Mouse (Mus musculus) embryonic facial prominence, embryonic 13.5 days (tissue): ENCODE data around the gene Adam1b. TPM values are rescaled to one million over a fixed set of nuclear protein-coding genes. Genes with fewer than 3 reads are reported as not detected.
"Not testable (repeated sequence)": the region's sequence is repeated elsewhere in the genome, so short reads cannot be mapped to it uniquely, and the experiment has no call there.

ENCODE experiments used
- ATAC-seq: fragments of 200-750 bp; cut with Nextera tagmentation; 2 replicates; pipeline ENCODE4 v1.8.0; 2017; ENCODE audit warnings: low read depth; ENCODE audit not compliant: insufficient number of reproducible peaks, insufficient read depth, low FRiP score, low TSS enrichment
- H3K27ac ChIP-seq: fragments of 300-500 bp; sonication (generic); 2 replicates; pipeline ENCODE4 v1.5.1; 2015; ENCODE audit warnings: moderate library complexity, mild to moderate bottlenecking, inconsistent platforms
- H3K27me3 ChIP-seq: fragments of 300-500 bp; sonication (generic); 2 replicates; pipeline ENCODE4 v1.6.1; 2015; ENCODE audit warnings: mild to moderate bottlenecking, inconsistent platforms
- H3K36me3 ChIP-seq: fragments of 300-500 bp; sonication (generic); 2 replicates; pipeline ENCODE4 v1.6.1; 2015; ENCODE audit warnings: mild to moderate bottlenecking, inconsistent platforms
- H3K4me1 ChIP-seq: fragments of 300-500 bp; sonication (generic); 2 replicates; pipeline ENCODE4 v1.6.1; 2015; ENCODE audit warnings: inconsistent platforms
- H3K4me2 ChIP-seq: fragments of 300-500 bp; sonication (generic); 2 replicates; pipeline ENCODE4 v1.6.1; 2015; ENCODE audit warnings: moderate library complexity, mild to moderate bottlenecking, inconsistent platforms
- H3K4me3 ChIP-seq: fragments of 300-500 bp; sonication (generic); 2 replicates; pipeline ENCODE4 v1.5.1; 2015; ENCODE audit warnings: mild to moderate bottlenecking, inconsistent platforms
- H3K9ac ChIP-seq: fragments of 300-500 bp; sonication (generic); 2 replicates; pipeline ENCODE4 v1.6.1; 2015; ENCODE audit warnings: mild to moderate bottlenecking, inconsistent platforms
- H3K9me3 ChIP-seq: fragments of 300-500 bp; sonication (generic); 2 replicates; pipeline ENCODE4 v1.6.1; 2016; ENCODE audit warnings: inconsistent platforms
- WGBS: fragments of 180-500 bp; shearing (Covaris S2); methylation state at CpG from one replicate; pipeline ENCODE4 v1.1.7; 2015; ENCODE audit warnings: mixed read lengths; 5-methylcytosine and 5-hydroxymethylcytosine counted together
- polyA plus RNA-seq: library from polyadenylated mRNA; unstranded; fragments of >200 nt; fragmentation: Nextera tagmentation; extraction: Ambion mirVana; gene quantifications from 2 replicates; pipeline ENCODE4 v1.2.1, GENCODE M21; 2015

Gene Adam1b
- polyA plus RNA-seq, 1 experiment from 2014 or later = not detected

- Histone ChIP-seq H3K4me1 (no peaks in the 10 kb centered on the region), H3K27ac (no peak overlapping the region), H3K9ac (no peak overlapping the region), H3K36me3 (peaks cover 76% of the 10 kb centered on the region), H3K9me3 (no peaks in the 10 kb centered on the region), H3K4me3 (no peak overlapping the region), H3K27me3 (no peaks in the 10 kb centered on the region), H3K4me2 (no peak overlapping the region)
- 85% methylated on average over 3 of the region's 3 CpGs for WGBS
- no peak for ATAC-seq
Observed at GRCm38 (mm10) chr5:121535116-121535515, 31.9 kb upstream of the Adam1b start.

GRCm38 (mm10) chr5:121534521-121534920 is 31.3 kb upstream of the Adam1b start:
- peaks cover 81% of the 10 kb centered on the region for H3K36me3 ChIP-seq
- no peak overlapping the region for H3K27ac ChIP-seq
- H3K4me1 ChIP-seq = no peaks in the 10 kb centered on the region
- H3K9me3 ChIP-seq = no peaks in the 10 kb centered on the region
- no peak overlapping the region for H3K4me2 ChIP-seq
- no peak overlapping the region for H3K9ac ChIP-seq
- no peak overlapping the region for H3K4me3 ChIP-seq
- WGBS = 97% methylated on average over 5 of the region's 5 CpGs
- ATAC-seq = no peak
- H3K27me3 ChIP-seq = no peaks in the 10 kb centered on the region

- no peaks in the 10 kb centered on the region for H3K4me1 ChIP-seq
- no peaks in the 10 kb centered on the region for H3K27me3 ChIP-seq
- no peak overlapping the region for H3K27ac ChIP-seq
- peaks cover 82% of the 10 kb centered on the region for H3K36me3 ChIP-seq
- no peak overlapping the region for H3K4me3 ChIP-seq
- 91% methylated on average over 8 of the region's 8 CpGs for WGBS
- no peak overlapping the region for H3K9ac ChIP-seq
- no peaks in the 10 kb centered on the region for H3K9me3 ChIP-seq
- no peak overlapping the region for H3K4me2 ChIP-seq
- ATAC-seq = no peak
Observed at GRCm38 (mm10) chr5:121526961-121527360, 23.7 kb upstream of the Adam1b start.

GRCm38 (mm10) chr5:121526526-121526925 is 23.3 kb upstream of the Adam1b start:
- Histone ChIP-seq H3K27me3 (no peaks in the 10 kb centered on the region), H3K4me2 (no peak overlapping the region), H3K36me3 (peaks cover 82% of the 10 kb centered on the region), H3K9ac (no peak overlapping the region), H3K9me3 (no peaks in the 10 kb centered on the region), H3K4me3 (no peak overlapping the region), H3K27ac (no peak overlapping the region), H3K4me1 (no peaks in the 10 kb centered on the region)
- ATAC-seq = no peak
- 85% methylated on average over 7 of the region's 7 CpGs for WGBS

- Histone ChIP-seq H3K36me3 (peaks cover 82% of the 10 kb centered on the region), H3K27me3 (no peaks in the 10 kb centered on the region), H3K4me3 (no peak overlapping the region), H3K9ac (no peak overlapping the region), H3K4me2 (no peak overlapping the region), H3K9me3 (no peaks in the 10 kb centered on the region), H3K4me1 (no peaks in the 10 kb centered on the region), H3K27ac (no peak overlapping the region)
- 91% methylated on average over 14 of the region's 14 CpGs for WGBS
- ATAC-seq = no peak
Observed at GRCm38 (mm10) chr5:121525774-121526450, 22.7 kb upstream of the Adam1b start.

GRCm38 (mm10) chr5:121519758-121520157 is 16.5 kb upstream of the Adam1b start:
- not testable (repeated sequence) for H3K4me2 ChIP-seq, H3K9me3 ChIP-seq, H3K27me3 ChIP-seq, H3K9ac ChIP-seq, ATAC-seq, H3K4me3 ChIP-seq, H3K27ac ChIP-seq, H3K4me1 ChIP-seq
- 93% methylated on average over 11 of the region's 17 CpGs for WGBS
- H3K36me3 ChIP-seq = peaks cover 55% of the 10 kb centered on the region

GRCm38 (mm10) chr5:121518983-121519382 is 15.7 kb upstream of the Adam1b start:
- Histone ChIP-seq H3K27ac (no peak overlapping the region), H3K4me2 (no peak overlapping the region), H3K36me3 (peaks cover 47% of the 10 kb centered on the region), H3K9me3 (no peaks in the 10 kb centered on the region), H3K9ac (no peak overlapping the region), H3K4me1 (no peaks in the 10 kb centered on the region), H3K27me3 (no peaks in the 10 kb centered on the region), H3K4me3 (no peak overlapping the region)
- ATAC-seq = no peak
- WGBS = 89% methylated on average over 9 of the region's 9 CpGs

- Histone ChIP-seq H3K9me3 (no peaks in the 10 kb centered on the region), H3K36me3 (no peaks in the 10 kb centered on the region), H3K4me2 (no peak overlapping the region), H3K9ac (no peak overlapping the region), H3K27me3 (no peaks in the 10 kb centered on the region), H3K4me3 (no peak overlapping the region), H3K27ac (no peak overlapping the region), H3K4me1 (no peaks in the 10 kb centered on the region)
- ATAC-seq = no peak
- 76% methylated on average over 7 of the region's 7 CpGs for WGBS
Observed at GRCm38 (mm10) chr5:121510009-121510408, 6.8 kb upstream of the Adam1b start.

GRCm38 (mm10) chr5:121506846-121507245 is 3.6 kb upstream of the Adam1b start:
- H3K9me3 ChIP-seq = no peaks in the 10 kb centered on the region
- no peak for ATAC-seq
- H3K36me3 ChIP-seq = no peaks in the 10 kb centered on the region
- no peak overlapping the region for H3K4me2 ChIP-seq
- no peak overlapping the region for H3K4me3 ChIP-seq
- no peak overlapping the region for H3K27ac ChIP-seq
- no peaks in the 10 kb centered on the region for H3K27me3 ChIP-seq
- H3K9ac ChIP-seq = no peak overlapping the region
- 87% methylated on average over 1 of the region's 1 CpGs for WGBS
- H3K4me1 ChIP-seq = no peaks in the 10 kb centered on the region

- H3K9ac ChIP-seq, H3K27me3 ChIP-seq, H3K4me1 ChIP-seq, H3K9me3 ChIP-seq, ATAC-seq, H3K4me3 ChIP-seq, H3K4me2 ChIP-seq, H3K36me3 ChIP-seq, H3K27ac ChIP-seq: not testable (repeated sequence)
- WGBS = 76% methylated on average over 11 of the region's 17 CpGs
Observed at GRCm38 (mm10) chr5:121501424-121501996, 1.7 kb downstream of the Adam1b start.

GRCm38 (mm10) chr5:121500719-121501118 is 2.5 kb downstream of the Adam1b start:
- Histone ChIP-seq H3K4me2 (no peak overlapping the region), H3K36me3 (no peaks in the 10 kb centered on the region)
- no peak for ATAC-seq

GRCm38 (mm10) chr5:121493305-121493704 is 9.9 kb downstream of the Adam1b start:
- WGBS = 53% methylated on average over 8 of the region's 8 CpGs
- no peak overlapping the region for H3K4me2 ChIP-seq

More at GRCm38 (mm10) chr5:121500719-121501118, 2.5 kb downstream of the Adam1b start:
- no peaks in the 10 kb centered on the region for H3K9me3 ChIP-seq
- H3K9ac ChIP-seq = no peak overlapping the region
- 75% methylated on average over 7 of the region's 7 CpGs for WGBS
- H3K4me1 ChIP-seq = no peaks in the 10 kb centered on the region
- H3K4me3 ChIP-seq = no peak overlapping the region
- no peaks in the 10 kb centered on the region for H3K27me3 ChIP-seq
- no peak overlapping the region for H3K27ac ChIP-seq

More at GRCm38 (mm10) chr5:121493305-121493704, 9.9 kb downstream of the Adam1b start:
- no peak for ATAC-seq
- no peaks in the 10 kb centered on the region for H3K9me3 ChIP-seq
- no peak overlapping the region for H3K27ac ChIP-seq
- H3K9ac ChIP-seq = no peak overlapping the region
- no peaks in the 10 kb centered on the region for H3K27me3 ChIP-seq
- no peak overlapping the region for H3K4me3 ChIP-seq
- H3K36me3 ChIP-seq = no peaks in the 10 kb centered on the region
- peaks cover 3% of the 10 kb centered on the region; the same call in 1 of the 2 replicates for H3K4me1 ChIP-seq
